Mouse (Mus musculus): ENCODE measurements around the gene Camk1g. TPM values are rescaled to one million over a fixed set of nuclear protein-coding genes. Genes with fewer than 3 reads are reported as not detected.
A peak's percentile ranks its signal among the peaks of the same experiment; 100 is the strongest.

Camk1g gene
- polyA plus RNA-seq, 1 experiment from 2014 or later: 44.2 TPM

- no peak overlapping the region for H3K9ac ChIP-seq (ENCODE audit: low read depth, low read length)
- 74% methylated on average over 5 of the region's 7 CpGs for WGBS
- no peak overlapping the region for H3K4me2 ChIP-seq (ENCODE audit: low read length)
- ATAC-seq: no peak
- no peak overlapping the region for H3K4me3 ChIP-seq (ENCODE audit: low read length)
- no peaks in the 10 kb centered on the region for H3K27me3 ChIP-seq (replicated peaks; ENCODE audit: control insufficient read depth, insufficient read depth, low read length)
- peaks cover 18% of the 10 kb centered on the region for H3K4me1 ChIP-seq (ENCODE audit: control insufficient read depth, insufficient read depth, low read depth, low read length)
- no peak overlapping the region for H3K27ac ChIP-seq (ENCODE audit: low read depth, low read length)
- H3K9me3 ChIP-seq (ENCODE audit: control insufficient read depth, low read length): no peaks in the 10 kb centered on the region
- H3K36me3 ChIP-seq (ENCODE audit: control insufficient read depth, insufficient read depth, low read length): no peaks in the 10 kb centered on the region
Measured at GRCm38 (mm10) chr1:193330626-193331025, 39.5 kb downstream of the Camk1g start.

GRCm38 (mm10) chr1:193330172-193330571 lies 39.9 kb downstream of the Camk1g start:
- Histone ChIP-seq H3K4me2 (ENCODE audit: low read length) (no peak overlapping the region), H3K9ac (ENCODE audit: low read depth, low read length) (no peak overlapping the region), H3K4me1 (ENCODE audit: control insufficient read depth, insufficient read depth, low read depth, low read length) (peaks cover 17% of the 10 kb centered on the region), H3K27ac (ENCODE audit: low read depth, low read length) (no peak overlapping the region), H3K4me3 (ENCODE audit: low read length) (no peak overlapping the region), H3K9me3 (ENCODE audit: control insufficient read depth, low read length) (no peaks in the 10 kb centered on the region), H3K27me3 (replicated peaks; ENCODE audit: control insufficient read depth, insufficient read depth, low read length) (no peaks in the 10 kb centered on the region), H3K36me3 (ENCODE audit: control insufficient read depth, insufficient read depth, low read length) (no peaks in the 10 kb centered on the region)
- 37% methylated on average over 10 of the region's 10 CpGs for WGBS
- peak; percentile 91 for ATAC-seq

GRCm38 (mm10) chr1:193329557-193329956 lies 40.5 kb downstream of the Camk1g start:
- H3K4me1 ChIP-seq (ENCODE audit: control insufficient read depth, insufficient read depth, low read depth, low read length): peaks cover 11% of the 10 kb centered on the region
- 83% methylated on average over 9 of the region's 9 CpGs for WGBS
- H3K27me3 ChIP-seq (replicated peaks; ENCODE audit: control insufficient read depth, insufficient read depth, low read length): no peaks in the 10 kb centered on the region

GRCm38 (mm10) chr1:193327686-193328085 lies 42.4 kb downstream of the Camk1g start:
- Histone ChIP-seq H3K36me3 (ENCODE audit: control insufficient read depth, insufficient read depth, low read length) (no peaks in the 10 kb centered on the region), H3K27ac (ENCODE audit: low read depth, low read length) (no peak overlapping the region), H3K4me2 (ENCODE audit: low read length) (no peak overlapping the region), H3K4me3 (ENCODE audit: low read length) (no peak overlapping the region), H3K9me3 (ENCODE audit: control insufficient read depth, low read length) (no peaks in the 10 kb centered on the region), H3K4me1 (ENCODE audit: control insufficient read depth, insufficient read depth, low read depth, low read length) (peaks cover 6% of the 10 kb centered on the region; the same call in 1 of the 2 replicates), H3K27me3 (replicated peaks; ENCODE audit: control insufficient read depth, insufficient read depth, low read length) (no peaks in the 10 kb centered on the region), H3K9ac (ENCODE audit: low read depth, low read length) (no peak overlapping the region)
- WGBS: 68% methylated on average over 5 of the region's 5 CpGs
- no peak for ATAC-seq

More at GRCm38 (mm10) chr1:193329557-193329956, 40.5 kb downstream of the Camk1g start:
- no peak overlapping the region for H3K4me2 ChIP-seq (ENCODE audit: low read length)
- no peak for ATAC-seq
- no peaks in the 10 kb centered on the region for H3K9me3 ChIP-seq (ENCODE audit: control insufficient read depth, low read length)
- no peak overlapping the region for H3K27ac ChIP-seq (ENCODE audit: low read depth, low read length)
- H3K9ac ChIP-seq (ENCODE audit: low read depth, low read length): no peak overlapping the region
- no peaks in the 10 kb centered on the region for H3K36me3 ChIP-seq (ENCODE audit: control insufficient read depth, insufficient read depth, low read length)
- H3K4me3 ChIP-seq (ENCODE audit: low read length): no peak overlapping the region

DNA sequence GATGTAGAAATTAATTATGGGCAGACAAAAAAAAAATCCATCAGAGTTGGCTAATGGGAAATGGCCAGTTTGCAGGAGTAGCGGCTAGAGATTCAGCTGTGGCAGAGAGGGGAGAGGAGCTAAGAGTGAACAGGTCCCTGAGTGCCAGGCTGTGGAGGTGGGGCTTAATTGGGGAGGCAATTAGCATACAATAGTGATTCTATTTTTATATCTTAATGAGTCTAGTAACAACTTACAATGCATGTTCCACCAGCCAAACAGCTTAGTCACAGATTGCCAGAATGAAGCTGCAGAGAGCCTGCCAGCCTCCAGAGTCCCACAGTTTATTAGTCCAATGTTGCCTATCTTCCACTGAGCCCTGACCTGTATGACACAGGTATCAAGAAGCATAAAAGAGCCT lies 42.9 kb downstream of the Camk1g start:
- no peaks in the 10 kb centered on the region for H3K36me3 ChIP-seq (ENCODE audit: control insufficient read depth, insufficient read depth, low read length)
- no peak overlapping the region for H3K27ac ChIP-seq (ENCODE audit: low read depth, low read length)
- 50% methylated on average over 1 of the region's 1 CpGs for WGBS
- H3K4me3 ChIP-seq (ENCODE audit: low read length): no peak overlapping the region
- peaks cover 6% of the 10 kb centered on the region; the same call in 1 of the 2 replicates for H3K4me1 ChIP-seq (ENCODE audit: control insufficient read depth, insufficient read depth, low read depth, low read length)
- H3K4me2 ChIP-seq (ENCODE audit: low read length): no peak overlapping the region
- H3K9me3 ChIP-seq (ENCODE audit: control insufficient read depth, low read length): no peaks in the 10 kb centered on the region
- H3K27me3 ChIP-seq (replicated peaks; ENCODE audit: control insufficient read depth, insufficient read depth, low read length): no peaks in the 10 kb centered on the region
- ATAC-seq: no peak; the same call in 1 of the 2 replicates
- no peak overlapping the region for H3K9ac ChIP-seq (ENCODE audit: low read depth, low read length)

- Histone ChIP-seq H3K27ac (ENCODE audit: low read depth, low read length) (no peak overlapping the region), H3K27me3 (replicated peaks; ENCODE audit: control insufficient read depth, insufficient read depth, low read length) (no peaks in the 10 kb centered on the region), H3K4me2 (ENCODE audit: low read length) (no peak overlapping the region), H3K9ac (ENCODE audit: low read depth, low read length) (no peak overlapping the region), H3K4me3 (ENCODE audit: low read length) (no peak overlapping the region), H3K36me3 (ENCODE audit: control insufficient read depth, insufficient read depth, low read length) (no peaks in the 10 kb centered on the region), H3K4me1 (ENCODE audit: control insufficient read depth, insufficient read depth, low read depth, low read length) (peaks cover 6% of the 10 kb centered on the region; the same call in 1 of the 2 replicates), H3K9me3 (ENCODE audit: control insufficient read depth, low read length) (no peaks in the 10 kb centered on the region)
- no peak for ATAC-seq
- 74% methylated on average over 7 of the region's 7 CpGs for WGBS
Measured at GRCm38 (mm10) chr1:193326456-193327145, 43.5 kb downstream of the Camk1g start.

DNA sequence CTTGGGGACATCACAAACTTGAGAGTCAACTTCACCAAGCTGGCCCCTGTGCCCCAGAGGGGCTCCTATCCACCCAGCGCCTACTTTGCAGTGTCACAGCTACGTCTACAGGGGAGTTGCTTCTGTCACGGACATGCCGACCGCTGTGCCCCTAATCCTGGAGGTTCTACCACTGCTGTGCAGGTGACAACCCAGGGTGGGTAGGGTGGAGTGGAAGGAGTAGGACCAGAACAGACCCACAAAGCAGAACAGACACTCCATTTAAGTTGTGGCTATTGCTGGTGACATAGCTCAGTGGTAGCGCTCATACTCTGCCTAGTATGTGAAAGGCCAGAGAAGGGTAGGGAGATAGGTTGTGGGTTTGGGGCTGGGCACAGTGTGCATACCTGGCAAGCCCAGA lies 44.2 kb downstream of the Camk1g start:
- Histone ChIP-seq H3K27ac (ENCODE audit: low read depth, low read length) (no peak overlapping the region), H3K27me3 (replicated peaks; ENCODE audit: control insufficient read depth, insufficient read depth, low read length) (no peaks in the 10 kb centered on the region), H3K4me2 (ENCODE audit: low read length) (no peak overlapping the region), H3K4me3 (ENCODE audit: low read length) (no peak overlapping the region), H3K4me1 (ENCODE audit: control insufficient read depth, insufficient read depth, low read depth, low read length) (peaks cover 6% of the 10 kb centered on the region; the same call in 1 of the 2 replicates), H3K9me3 (ENCODE audit: control insufficient read depth, low read length) (no peaks in the 10 kb centered on the region), H3K9ac (ENCODE audit: low read depth, low read length) (no peak overlapping the region), H3K36me3 (ENCODE audit: control insufficient read depth, insufficient read depth, low read length) (no peaks in the 10 kb centered on the region)
- 91% methylated on average over 6 of the region's 6 CpGs for WGBS
- ATAC-seq: no peak

DNA sequence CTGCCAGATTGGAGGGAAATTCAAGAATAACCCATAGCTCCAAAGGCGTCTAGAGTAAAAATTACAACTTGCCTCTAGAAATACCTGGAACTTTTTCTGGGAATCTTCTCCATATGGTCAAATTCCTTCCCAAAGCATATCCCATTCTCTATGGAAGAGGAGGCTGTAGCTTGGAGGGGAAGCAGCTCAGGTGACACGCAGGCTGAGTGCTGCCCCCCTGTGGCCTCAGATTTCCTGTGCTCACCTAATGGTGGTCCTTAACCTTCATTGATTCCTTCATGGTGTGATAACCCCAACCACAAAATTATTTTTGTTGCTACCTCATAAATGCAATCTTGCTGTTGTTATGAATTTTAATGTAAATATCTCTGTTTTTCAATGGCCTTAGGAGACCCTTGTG lies 45.9 kb downstream of the Camk1g start:
- WGBS: 49% methylated on average over 2 of the region's 2 CpGs
- no peak overlapping the region for H3K27ac ChIP-seq (ENCODE audit: low read depth, low read length)
- no peak for ATAC-seq

GRCm38 (mm10) chr1:193323686-193324085 lies 46.4 kb downstream of the Camk1g start:
- H3K9me3 ChIP-seq (ENCODE audit: control insufficient read depth, low read length): no peaks in the 10 kb centered on the region
- no peak overlapping the region for H3K4me3 ChIP-seq (ENCODE audit: low read length)
- H3K4me2 ChIP-seq (ENCODE audit: low read length): no peak overlapping the region
- no peak overlapping the region for H3K9ac ChIP-seq (ENCODE audit: low read depth, low read length)
- H3K36me3 ChIP-seq (ENCODE audit: control insufficient read depth, insufficient read depth, low read length): no peaks in the 10 kb centered on the region
- H3K4me1 ChIP-seq (ENCODE audit: control insufficient read depth, insufficient read depth, low read depth, low read length): no peaks in the 10 kb centered on the region; the same call in 1 of the 2 replicates
- no peak overlapping the region for H3K27ac ChIP-seq (ENCODE audit: low read depth, low read length)
- no peaks in the 10 kb centered on the region for H3K27me3 ChIP-seq (replicated peaks; ENCODE audit: control insufficient read depth, insufficient read depth, low read length)
- ATAC-seq: no peak
- 94% methylated on average over 6 of the region's 6 CpGs for WGBS

More for the DNA sequence above, 45.9 kb downstream of the Camk1g start:
- no peaks in the 10 kb centered on the region for H3K27me3 ChIP-seq (replicated peaks; ENCODE audit: control insufficient read depth, insufficient read depth, low read length)
- no peaks in the 10 kb centered on the region for H3K36me3 ChIP-seq (ENCODE audit: control insufficient read depth, insufficient read depth, low read length)
- H3K4me1 ChIP-seq (ENCODE audit: control insufficient read depth, insufficient read depth, low read depth, low read length): no peaks in the 10 kb centered on the region; the same call in 1 of the 2 replicates
- H3K9me3 ChIP-seq (ENCODE audit: control insufficient read depth, low read length): no peaks in the 10 kb centered on the region
- no peak overlapping the region for H3K4me3 ChIP-seq (ENCODE audit: low read length)
- H3K9ac ChIP-seq (ENCODE audit: low read depth, low read length): no peak overlapping the region
- H3K4me2 ChIP-seq (ENCODE audit: low read length): no peak overlapping the region

All from hindbrain, embryonic 16.5 days (tissue).